Mouse (Mus musculus) frontal cortex, adult 2 months (tissue): ENCODE data around the gene Tubd1. TPM values are rescaled to one million over a fixed set of nuclear protein-coding genes. Genes with fewer than 3 reads are reported as not detected.
A peak's percentile ranks its signal among the peaks of the same experiment; 100 is the strongest.

ENCODE experiments used
- DNase-seq, 2 experiments: peaks; one replicate each; pipeline ENCODE4 v3.0.0; 2022; ENCODE audit warnings: low spot score in 1 of 2; ENCODE audit errors: extremely low spot score in 1 of 2
- polyA plus RNA-seq: library from polyadenylated mRNA; depleted of rRNA; stranded (reverse); fragments of >200 nt; gene quantifications from 2 replicates; pipeline ENCODE4 v1.2.3, GENCODE M21; 2012

Gene Tubd1
- polyA plus RNA-seq, 1 experiment = 6.7 TPM

- no peak for DNase-seq
Measured at GRCm38 (mm10) chr11:86596187-86596960, 51.6 kb downstream of the Tubd1 start.

GRCm38 (mm10) chr11:86596976-86597375, 52.2 kb downstream of the Tubd1 start:
- DNase-seq = no peak

- no peak for DNase-seq
Measured at GRCm38 (mm10) chr11:86598154-86598553, 53.4 kb downstream of the Tubd1 start.

- DNase-seq = no peak
Measured at GRCm38 (mm10) chr11:86598572-86598971, 53.8 kb downstream of the Tubd1 start.

- DNase-seq = no peak
Measured at GRCm38 (mm10) chr11:86599378-86600208, 54.8 kb downstream of the Tubd1 start.

- DNase-seq = no peak
Measured at GRCm38 (mm10) chr11:86600209-86600557, 55.4 kb downstream of the Tubd1 start.

- no peak for DNase-seq
Measured at GRCm38 (mm10) chr11:86602116-86602515, 57.3 kb downstream of the Tubd1 start.

GRCm38 (mm10) chr11:86603719-86604118, 58.9 kb downstream of the Tubd1 start:
- no peak for DNase-seq

GRCm38 (mm10) chr11:86604289-86604688, 59.5 kb downstream of the Tubd1 start:
- no peak for DNase-seq

GRCm38 (mm10) chr11:86604732-86605520, 60.1 kb downstream of the Tubd1 start:
- DNase-seq = no peak

GRCm38 (mm10) chr11:86606621-86607339, 62.0 kb downstream of the Tubd1 start:
- DNase-seq = no peak

- no peak for DNase-seq
Measured at GRCm38 (mm10) chr11:86607808-86608350, 63.1 kb downstream of the Tubd1 start.

- no peak for DNase-seq
Measured at GRCm38 (mm10) chr11:86610239-86610638, 65.4 kb downstream of the Tubd1 start.

- no peak for DNase-seq
Measured at GRCm38 (mm10) chr11:86611991-86612390, 67.2 kb downstream of the Tubd1 start.

- peak; percentile 5 to 48 for DNase-seq
Measured at GRCm38 (mm10) chr11:86614056-86614530, 69.3 kb downstream of the Tubd1 start.

- DNase-seq = no peak
Measured at GRCm38 (mm10) chr11:86614607-86615006, 69.8 kb downstream of the Tubd1 start.
